Mouse (Mus musculus): Measurements from ENCODE around the gene Nlrc5.

The Nlrc5 gene

DNA sequence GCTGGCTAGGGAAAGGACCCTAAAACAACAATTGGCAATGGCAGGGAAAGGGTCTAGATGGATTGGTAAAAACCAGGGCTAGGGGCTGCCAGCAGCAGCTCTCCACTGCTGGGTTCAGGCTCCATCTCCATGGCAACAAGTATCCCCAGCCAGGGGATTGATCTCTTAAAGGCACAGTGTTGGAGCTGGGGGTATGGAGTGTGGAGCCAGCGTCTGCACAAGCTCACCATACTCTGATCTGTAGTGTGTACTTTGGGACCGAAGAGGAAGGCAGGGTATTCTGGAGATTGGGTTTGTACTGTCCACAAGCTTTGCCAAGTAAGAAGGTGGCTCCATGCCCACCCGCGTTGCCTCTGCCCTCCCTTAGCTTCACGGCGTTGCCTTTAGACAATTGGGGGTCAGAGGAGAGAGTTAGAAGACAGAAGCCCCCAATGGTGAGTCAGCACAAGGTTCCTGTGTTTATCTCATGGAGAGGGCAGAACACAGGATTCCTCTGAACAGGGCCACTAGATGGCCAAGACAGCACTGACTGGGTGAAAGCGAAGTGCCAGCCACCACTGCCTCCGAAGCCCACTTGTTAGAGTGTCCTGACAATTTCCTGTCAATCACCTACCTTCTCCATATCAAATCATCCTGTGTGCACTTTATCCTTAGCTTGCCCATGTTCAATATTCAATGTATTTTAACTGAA, 133.1 kb downstream of the Nlrc5 start:
- DNase-seq (ENCODE audit: low spot score): no peak

DNA sequence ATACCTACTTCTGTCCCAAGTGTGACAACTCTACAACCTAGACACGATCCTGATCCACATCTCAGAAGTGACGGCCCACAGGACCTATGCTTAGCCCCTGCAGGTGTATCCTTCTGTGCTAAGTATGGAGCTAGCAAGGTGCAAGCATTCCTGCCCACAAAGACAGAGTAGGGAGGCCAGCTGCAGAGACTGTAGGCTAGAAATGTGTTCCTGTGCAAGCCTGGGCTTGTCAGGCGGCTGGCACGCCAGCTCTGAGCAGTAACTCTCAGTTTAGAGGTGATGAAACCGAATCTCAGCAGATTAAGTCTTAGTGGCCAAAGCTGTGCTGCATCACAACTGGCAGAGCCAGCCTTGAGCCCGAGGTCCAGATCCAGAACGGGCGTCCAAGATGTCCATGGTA, 133.9 kb downstream of the Nlrc5 start:
- no peak for DNase-seq (ENCODE audit: low spot score)

GRCm38 (mm10) chr8:94569419-94569818, 135.3 kb downstream of the Nlrc5 start:
- no peak for DNase-seq (ENCODE audit: low spot score)

- DNase-seq (ENCODE audit: low spot score): no peak
Observed at GRCm38 (mm10) chr8:94571896-94572295, 137.7 kb downstream of the Nlrc5 start.

- no peak for DNase-seq (ENCODE audit: low spot score)
Observed at GRCm38 (mm10) chr8:94574159-94574907, 140.2 kb downstream of the Nlrc5 start.

DNA sequence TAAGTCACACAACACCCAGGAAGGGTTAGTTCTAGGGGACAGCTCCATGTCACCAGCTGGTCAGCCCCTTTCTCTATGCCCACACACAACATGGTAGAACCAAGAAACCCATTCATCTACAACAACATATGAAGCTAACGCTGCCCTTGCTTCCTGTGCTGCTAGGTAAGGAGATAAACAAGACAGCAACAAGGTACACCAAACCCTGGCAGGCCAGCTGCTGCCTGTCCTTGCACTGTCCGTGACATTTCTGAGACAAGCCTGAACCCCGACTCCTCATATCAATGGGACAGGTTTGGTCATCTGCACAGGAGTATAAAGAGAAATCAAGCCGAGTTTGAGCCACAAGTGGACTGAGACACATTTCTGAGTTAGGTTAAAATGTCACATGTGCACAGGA, 141.0 kb downstream of the Nlrc5 start:
- no peak for DNase-seq (ENCODE audit: low spot score)

All from urinary bladder, postnatal 10 days (tissue).